Mouse (Mus musculus) embryonic facial prominence, embryonic 15.5 days (tissue): Measurements from ENCODE around the gene Mtap. TPM values are rescaled to one million over a fixed set of nuclear protein-coding genes. Genes with fewer than 3 reads are reported as not detected.

Source experiments
- ATAC-seq: fragments of 200-750 bp; cut with Nextera tagmentation; 2 replicates; pipeline ENCODE4 v1.8.0; 2017; ENCODE audit warnings: low read depth, moderate TSS enrichment; ENCODE audit not compliant: insufficient number of reproducible peaks, low FRiP score, low TSS enrichment
- H3K27ac ChIP-seq: fragments of 300-500 bp; sonication (generic); replicated peaks from 2 replicates; pipeline ENCODE4 v1.5.1; 2015; ENCODE audit warnings: mild to moderate bottlenecking, inconsistent platforms
- H3K27me3 ChIP-seq: fragments of 300-500 bp; sonication (generic); 2 replicates; pipeline ENCODE4 v1.6.1; 2015; ENCODE audit warnings: inconsistent platforms
- H3K36me3 ChIP-seq: fragments of 300-500 bp; sonication (generic); 2 replicates; pipeline ENCODE4 v1.6.1; 2015; ENCODE audit warnings: mild to moderate bottlenecking, inconsistent platforms
- H3K4me1 ChIP-seq: fragments of 300-500 bp; sonication (generic); 2 replicates; pipeline ENCODE4 v1.6.1; 2015; ENCODE audit warnings: inconsistent platforms
- H3K4me2 ChIP-seq: fragments of 300-500 bp; sonication (generic); replicated peaks from 2 replicates; pipeline ENCODE4 v1.6.1; 2015; ENCODE audit warnings: mild to moderate bottlenecking, inconsistent platforms
- H3K4me3 ChIP-seq: fragments of 300-500 bp; sonication (generic); replicated peaks from 2 replicates; pipeline ENCODE4 v1.5.1; 2015; ENCODE audit warnings: mild to moderate bottlenecking, inconsistent platforms
- H3K9ac ChIP-seq: fragments of 300-500 bp; sonication (generic); 2 replicates; pipeline ENCODE4 v1.6.1; 2015; ENCODE audit warnings: inconsistent platforms
- H3K9me3 ChIP-seq: fragments of 300-500 bp; sonication (generic); replicated peaks from 2 replicates; pipeline ENCODE4 v1.6.1; 2016; ENCODE audit warnings: inconsistent platforms
- WGBS: fragments of 180-500 bp; shearing (Covaris S2); methylation state at CpG from one replicate; pipeline ENCODE4 v1.1.7; 2015; 5-methylcytosine and 5-hydroxymethylcytosine counted together
- polyA plus RNA-seq: library from polyadenylated mRNA; unstranded; fragments of >200 nt; fragmentation: Nextera tagmentation; extraction: Ambion mirVana; gene quantifications from 2 replicates; pipeline ENCODE4 v1.2.1, GENCODE M21; 2015

Mtap gene
- polyA plus RNA-seq, 1 experiment from 2014 or later = 64.2 TPM

DNA sequence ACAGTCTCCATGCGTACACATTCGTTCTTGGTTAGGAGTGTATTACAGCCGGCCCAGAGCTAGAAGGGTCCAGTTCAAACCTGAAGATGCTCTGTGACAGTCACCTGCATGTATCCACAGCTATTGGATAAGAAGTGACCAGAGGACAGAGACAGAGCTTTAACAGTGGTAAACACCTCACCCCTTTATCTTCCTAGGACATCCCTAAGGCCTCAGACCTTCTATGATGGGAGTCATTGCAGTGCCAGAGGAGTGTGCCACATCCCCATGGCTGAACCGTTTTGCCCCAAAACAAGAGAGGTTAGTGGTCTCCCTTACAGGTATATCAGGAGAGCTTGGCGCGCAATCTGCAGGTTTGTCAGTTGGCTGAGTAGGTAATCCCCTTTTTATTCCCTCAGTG is 34.0 kb downstream of the Mtap start:
- Histone ChIP-seq H3K27ac (no peak overlapping the region), H3K36me3 (peaks cover 70% of the 10 kb centered on the region), H3K4me3 (no peak overlapping the region), H3K9me3 (no peaks in the 10 kb centered on the region), H3K9ac (no peak overlapping the region), H3K4me2 (no peak overlapping the region), H3K27me3 (no peaks in the 10 kb centered on the region), H3K4me1 (no peaks in the 10 kb centered on the region)
- 95% methylated on average over 6 of the region's 6 CpGs for WGBS
- ATAC-seq = no peak

DNA sequence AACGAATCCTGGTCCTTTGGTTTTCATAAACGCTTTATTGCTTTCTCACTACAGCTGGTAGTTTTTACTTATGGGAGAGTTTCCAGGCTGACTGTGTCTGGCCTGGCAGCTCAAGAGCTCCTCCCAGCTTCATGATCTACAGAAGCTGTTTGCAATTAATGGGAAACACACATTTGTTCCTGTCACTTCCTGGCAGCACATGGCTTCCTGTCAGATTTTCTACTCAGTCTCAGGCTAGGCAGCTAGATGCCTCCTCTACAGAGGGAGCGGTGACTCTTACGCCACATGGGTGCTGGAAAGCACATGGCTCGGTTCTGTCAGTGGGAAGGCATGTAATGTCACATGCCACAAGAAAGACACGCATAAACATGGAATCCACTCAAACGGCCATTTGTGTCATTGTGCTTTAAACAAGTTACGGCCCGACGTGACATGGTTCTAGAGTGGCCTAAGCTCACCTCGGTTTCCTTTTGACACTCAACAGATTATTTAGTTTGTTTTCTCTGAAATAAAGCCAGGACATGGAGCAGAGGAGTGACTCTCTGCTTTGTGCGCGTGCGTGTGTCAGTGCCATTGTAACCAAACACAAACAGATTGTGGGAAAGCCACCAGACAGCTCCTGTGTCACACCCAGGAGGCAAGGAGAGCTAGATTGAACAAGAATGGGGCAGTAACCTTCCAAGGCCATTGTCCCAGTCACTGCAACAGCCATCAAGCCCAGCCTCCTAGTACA is 36.1 kb downstream of the Mtap start:
- ATAC-seq = no peak; the same call in 1 of the 2 replicates
- Histone ChIP-seq H3K4me2 (no peak overlapping the region), H3K4me3 (no peak overlapping the region), H3K27me3 (no peaks in the 10 kb centered on the region), H3K9ac (no peak overlapping the region), H3K36me3 (peaks cover 62% of the 10 kb centered on the region), H3K9me3 (no peaks in the 10 kb centered on the region), H3K27ac (0 out of 2 replicates have a peak overlapping the region, but pooled peaks have one; percentile 13), H3K4me1 (no peaks in the 10 kb centered on the region)
- 77% methylated on average over 14 of the region's 14 CpGs for WGBS

DNA sequence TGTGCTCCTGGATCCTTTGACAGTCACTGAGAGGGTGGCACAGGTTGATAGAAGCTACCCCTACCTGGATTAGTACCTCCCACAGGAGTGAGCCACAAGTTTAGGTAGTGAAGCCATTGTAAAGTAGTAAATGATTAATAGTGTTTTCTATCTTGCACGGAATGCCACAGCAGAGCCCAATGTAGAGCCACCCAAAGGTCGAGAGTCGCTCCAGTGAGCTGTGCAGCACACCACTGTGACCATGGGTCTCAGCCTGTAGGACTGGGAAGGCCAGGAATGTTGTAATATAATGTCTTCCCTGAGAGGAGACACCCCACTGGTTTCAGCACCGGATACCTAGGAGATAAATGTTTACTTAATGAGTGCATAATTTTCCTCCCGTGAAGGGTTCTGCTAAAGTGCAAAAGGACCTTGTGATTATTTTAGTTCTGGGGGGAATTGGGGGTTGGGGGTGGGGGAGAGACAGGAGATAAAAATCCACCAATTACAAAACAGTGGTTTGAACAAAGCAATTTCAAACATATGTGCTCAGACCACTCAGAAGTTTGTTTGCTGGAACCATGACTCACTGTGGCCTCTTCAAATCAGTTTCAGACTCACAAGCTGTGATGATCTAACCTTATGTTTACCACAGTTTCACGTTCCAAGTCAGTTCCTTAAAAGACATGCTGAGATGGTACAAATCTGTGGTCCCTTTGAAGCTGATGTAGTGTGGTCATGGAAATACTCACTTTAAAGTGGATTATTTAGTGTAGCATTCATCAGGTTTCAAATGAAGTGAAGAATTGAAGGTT is 40.8 kb downstream of the Mtap start:
- WGBS = 69% methylated on average over 6 of the region's 6 CpGs
- Histone ChIP-seq H3K4me1 (no peaks in the 10 kb centered on the region), H3K4me3 (no peak overlapping the region), H3K9ac (no peak overlapping the region), H3K9me3 (no peaks in the 10 kb centered on the region; the same call in 1 of the 2 replicates), H3K36me3 (peaks cover 68% of the 10 kb centered on the region), H3K4me2 (no peak overlapping the region), H3K27me3 (no peaks in the 10 kb centered on the region), H3K27ac (no peak overlapping the region)
- no peak for ATAC-seq

DNA sequence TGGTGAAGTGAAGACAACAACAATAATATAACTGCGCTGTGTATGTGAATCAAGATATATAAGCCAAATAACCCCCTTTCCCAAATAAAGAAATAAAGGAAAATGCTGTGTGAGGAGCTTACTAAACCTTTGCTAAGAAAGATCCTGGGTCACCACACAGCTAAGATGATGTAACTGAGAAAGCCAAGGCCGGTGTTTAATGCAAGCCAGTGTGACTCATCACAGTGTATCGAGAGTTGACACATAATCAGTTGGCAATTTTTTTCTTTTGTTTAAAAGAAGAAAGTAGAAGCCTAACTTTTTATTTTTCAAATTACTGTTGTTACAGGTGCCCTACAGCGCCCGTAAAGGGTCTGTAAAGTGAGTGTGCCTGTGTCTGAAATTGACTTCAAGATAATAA is 43.2 kb downstream of the Mtap start:
- Histone ChIP-seq H3K36me3 (peaks cover 48% of the 10 kb centered on the region), H3K4me3 (no peak overlapping the region), H3K4me1 (no peaks in the 10 kb centered on the region), H3K9ac (no peak overlapping the region), H3K4me2 (no peak overlapping the region), H3K27ac (no peak overlapping the region), H3K9me3 (no peaks in the 10 kb centered on the region; the same call in 1 of the 2 replicates), H3K27me3 (no peaks in the 10 kb centered on the region)
- 95% methylated on average over 5 of the region's 5 CpGs for WGBS
- ATAC-seq = no peak

DNA sequence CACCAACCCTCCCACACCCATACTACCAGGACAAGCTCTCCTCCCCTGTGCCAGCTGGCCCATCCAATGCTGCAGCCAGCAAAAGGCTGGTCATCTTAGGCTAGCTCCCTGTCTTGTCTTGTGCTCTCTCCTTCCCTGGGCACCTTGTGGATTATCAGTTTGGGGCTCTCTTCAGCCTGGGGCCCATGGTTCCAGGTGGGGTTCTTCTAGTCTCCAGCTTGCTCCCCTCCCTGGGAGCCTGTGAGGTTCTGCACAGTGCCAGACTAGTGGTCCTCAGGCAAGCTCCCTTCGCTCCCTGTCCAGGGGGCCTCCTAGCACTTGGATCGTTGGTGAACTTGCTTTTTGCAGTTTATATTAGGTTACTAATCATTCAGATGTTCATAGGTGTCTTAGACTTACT is 44.7 kb downstream of the Mtap start:
- Histone ChIP-seq H3K27ac (no peak overlapping the region), H3K4me2 (no peak overlapping the region), H3K36me3 (peaks cover 37% of the 10 kb centered on the region), H3K9me3 (no peaks in the 10 kb centered on the region; the same call in 1 of the 2 replicates), H3K4me1 (no peaks in the 10 kb centered on the region), H3K27me3 (no peaks in the 10 kb centered on the region), H3K4me3 (no peak overlapping the region), H3K9ac (no peak overlapping the region)
- ATAC-seq = no peak
- WGBS = 97% methylated on average over 2 of the region's 2 CpGs

DNA sequence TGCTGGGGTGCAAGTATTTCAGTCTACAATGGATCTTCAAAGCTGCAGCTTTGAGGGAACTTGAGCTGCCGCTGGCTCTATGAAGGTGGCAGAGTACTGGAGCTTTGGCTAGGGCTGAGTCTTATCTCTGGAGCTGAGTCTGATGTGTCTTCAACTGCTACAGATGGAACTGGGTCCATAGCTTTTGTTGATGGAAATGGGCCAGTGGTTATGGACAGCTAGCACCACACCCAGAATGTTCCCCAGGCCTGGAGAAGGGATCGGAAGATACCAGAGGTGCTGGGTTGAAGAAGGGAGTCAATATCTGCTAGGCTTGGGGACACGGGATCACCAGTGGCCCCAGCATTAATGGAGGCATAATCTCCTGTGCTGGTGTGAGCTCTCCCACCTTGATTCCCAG is 45.6 kb downstream of the Mtap start:
- no peaks in the 10 kb centered on the region for H3K27me3 ChIP-seq
- 95% methylated on average over 3 of the region's 3 CpGs for WGBS
- no peak overlapping the region for H3K9ac ChIP-seq
- H3K4me1 ChIP-seq = no peaks in the 10 kb centered on the region
- no peak overlapping the region for H3K4me3 ChIP-seq
- no peak for ATAC-seq
- H3K9me3 ChIP-seq = no peaks in the 10 kb centered on the region; the same call in 1 of the 2 replicates
- peaks cover 31% of the 10 kb centered on the region for H3K36me3 ChIP-seq
- no peak overlapping the region for H3K27ac ChIP-seq
- H3K4me2 ChIP-seq = no peak overlapping the region

DNA sequence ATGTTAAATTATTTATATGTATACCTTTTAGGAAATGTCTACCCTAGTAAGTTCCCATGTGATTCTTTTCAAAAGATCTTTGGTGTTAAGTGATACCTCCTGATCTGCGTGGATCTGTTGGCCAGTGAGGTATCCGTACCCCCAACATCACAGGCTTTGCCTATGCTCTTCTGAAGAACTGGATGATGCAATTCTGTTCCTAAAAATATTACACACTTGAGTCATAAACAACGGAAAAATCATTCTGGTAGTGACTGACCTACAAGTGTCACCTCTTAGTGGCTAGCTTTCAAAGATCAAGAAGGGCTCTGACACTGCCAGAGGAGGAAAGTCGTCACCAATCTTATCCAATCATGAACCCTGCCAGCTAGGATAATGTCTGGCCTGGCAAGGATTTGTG is 58.6 kb downstream of the Mtap start:
- H3K27me3 ChIP-seq = no peaks in the 10 kb centered on the region
- no peaks in the 10 kb centered on the region for H3K36me3 ChIP-seq
- H3K9me3 ChIP-seq = no peaks in the 10 kb centered on the region
- no peak for ATAC-seq
- WGBS = 73% methylated on average over 4 of the region's 4 CpGs
- no peak overlapping the region for H3K9ac ChIP-seq
- no peak overlapping the region for H3K4me2 ChIP-seq
- H3K4me1 ChIP-seq = no peaks in the 10 kb centered on the region
- H3K27ac ChIP-seq = no peak overlapping the region
- H3K4me3 ChIP-seq = no peak overlapping the region

DNA sequence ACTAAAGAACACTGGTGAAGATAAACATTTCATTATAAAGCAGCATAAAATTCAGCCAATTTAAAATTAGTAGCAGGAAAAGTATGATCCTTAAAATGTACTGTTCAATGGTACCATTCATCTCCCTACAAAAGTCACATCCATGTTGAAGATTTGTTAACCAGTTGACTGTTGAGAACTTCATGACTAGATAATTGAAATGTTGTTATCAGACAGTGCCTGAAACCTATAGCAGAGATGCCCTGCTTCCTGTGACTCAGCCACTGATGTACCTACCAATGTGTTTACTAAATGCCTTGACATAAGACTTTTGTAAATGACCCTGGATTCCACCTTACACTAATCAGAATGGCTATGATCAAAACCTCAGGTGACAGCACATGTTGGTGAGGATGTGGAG is 60.2 kb downstream of the Mtap start:
- Histone ChIP-seq H3K4me2 (no peak overlapping the region), H3K4me1 (no peaks in the 10 kb centered on the region), H3K9me3 (no peaks in the 10 kb centered on the region), H3K36me3 (no peaks in the 10 kb centered on the region), H3K27me3 (no peaks in the 10 kb centered on the region), H3K4me3 (no peak overlapping the region), H3K9ac (no peak overlapping the region), H3K27ac (no peak overlapping the region)
- no peak for ATAC-seq

DNA sequence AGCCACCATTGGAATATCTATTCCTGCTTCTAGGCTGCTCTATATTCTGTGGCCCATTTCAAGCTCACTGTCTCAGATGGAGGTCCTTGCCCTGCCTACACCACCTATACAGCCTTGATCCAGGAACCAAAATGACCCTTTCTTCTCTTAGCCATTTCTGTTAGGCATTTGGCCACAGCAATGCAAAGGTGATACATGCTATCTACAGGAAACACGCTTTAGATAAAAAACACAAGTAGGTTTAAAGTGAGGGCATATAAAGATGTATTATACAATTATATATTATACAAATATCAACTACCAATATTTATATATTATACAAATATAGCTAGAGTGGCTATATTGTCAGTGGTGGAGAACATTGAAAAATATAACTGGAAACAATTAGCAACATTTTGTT is 63.9 kb downstream of the Mtap start:
- no peak for ATAC-seq
- Histone ChIP-seq H3K4me3 (no peak overlapping the region), H3K9ac (no peak overlapping the region), H3K4me2 (no peak overlapping the region), H3K9me3 (no peaks in the 10 kb centered on the region), H3K27ac (no peak overlapping the region), H3K36me3 (no peaks in the 10 kb centered on the region), H3K27me3 (no peaks in the 10 kb centered on the region), H3K4me1 (no peaks in the 10 kb centered on the region)
- WGBS = 87% methylated on average over 1 of the region's 1 CpGs

DNA sequence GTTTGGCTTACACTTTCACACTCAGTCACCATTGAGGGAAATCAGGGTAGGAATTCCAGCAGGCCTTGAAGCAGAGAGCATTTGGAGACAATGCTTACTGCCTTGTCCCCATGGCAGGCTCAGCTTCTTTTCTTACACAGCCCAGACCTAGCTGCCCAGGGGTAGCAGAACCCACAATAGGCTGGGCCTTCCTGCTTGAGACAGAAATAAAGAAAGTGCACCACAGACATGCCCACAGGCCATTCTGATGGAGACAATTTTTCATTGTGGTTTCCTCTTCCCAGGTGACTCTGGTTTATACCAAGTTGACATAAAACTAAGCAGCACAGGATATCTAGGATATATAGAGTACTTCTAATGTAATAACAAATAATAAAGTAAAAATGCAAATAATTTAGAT is 72.4 kb downstream of the Mtap start:
- Histone ChIP-seq H3K36me3 (no peaks in the 10 kb centered on the region), H3K27me3 (no peaks in the 10 kb centered on the region), H3K9ac (no peak overlapping the region), H3K4me3 (no peak overlapping the region), H3K27ac (no peak overlapping the region), H3K9me3 (no peaks in the 10 kb centered on the region), H3K4me2 (no peak overlapping the region), H3K4me1 (no peaks in the 10 kb centered on the region)
- no peak for ATAC-seq

DNA sequence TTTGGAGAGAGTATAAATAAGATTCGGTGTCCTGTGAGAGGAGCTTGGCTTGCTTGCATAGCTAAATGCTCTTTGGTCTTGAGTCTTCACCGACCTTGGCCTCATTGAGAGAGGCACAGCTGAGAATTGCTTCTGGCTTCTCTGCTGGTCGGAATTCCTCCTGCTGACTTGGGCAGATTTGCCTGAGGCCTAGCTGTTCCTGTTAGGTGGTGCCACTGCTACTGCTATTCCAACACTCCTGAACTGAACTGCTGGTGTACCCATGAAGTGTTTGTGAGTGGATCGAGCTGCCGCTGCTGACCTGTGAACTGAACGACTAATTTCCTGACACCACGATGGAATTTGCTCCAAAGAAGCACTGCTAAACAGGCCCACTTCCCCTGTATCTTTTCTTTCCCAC is 73.4 kb downstream of the Mtap start:
- Histone ChIP-seq H3K27ac (no peak overlapping the region), H3K4me2 (no peak overlapping the region), H3K4me1 (no peaks in the 10 kb centered on the region), H3K9ac (no peak overlapping the region), H3K36me3 (no peaks in the 10 kb centered on the region), H3K4me3 (no peak overlapping the region), H3K27me3 (no peaks in the 10 kb centered on the region), H3K9me3 (no peaks in the 10 kb centered on the region)
- 72% methylated on average over 7 of the region's 7 CpGs for WGBS
- ATAC-seq = no peak

DNA sequence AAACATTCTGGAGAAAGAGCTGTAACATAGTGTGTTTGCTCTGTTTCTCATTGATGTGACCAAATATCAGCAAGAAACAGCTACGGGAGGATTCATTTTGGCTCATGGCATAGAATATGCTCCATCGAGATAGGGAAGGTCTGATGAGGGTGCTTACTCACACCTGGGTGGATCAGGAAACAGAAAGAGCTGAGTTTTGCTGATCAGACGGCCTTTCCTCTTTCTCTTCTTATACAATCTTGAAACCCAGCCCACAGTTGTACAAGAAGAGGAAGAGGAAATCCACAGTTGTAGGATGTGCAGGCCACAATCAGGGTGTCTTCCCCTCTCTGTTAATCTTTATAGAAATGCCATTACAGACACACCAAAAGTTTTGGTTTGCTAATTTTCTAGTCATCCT is 75.3 kb downstream of the Mtap start:
- Histone ChIP-seq H3K27me3 (no peaks in the 10 kb centered on the region), H3K27ac (no peak overlapping the region), H3K4me3 (no peak overlapping the region), H3K9ac (no peak overlapping the region), H3K4me1 (no peaks in the 10 kb centered on the region), H3K9me3 (no peaks in the 10 kb centered on the region), H3K36me3 (no peaks in the 10 kb centered on the region), H3K4me2 (no peak overlapping the region)
- WGBS = 76% methylated on average over 3 of the region's 3 CpGs
- ATAC-seq = no peak
